Mouse (Mus musculus): ENCODE measurements around the gene Bcat1.

GRCm38 (mm10) chr6:145081721-145082120 is 5.7 kb upstream of the Bcat1 start:
- TF ChIP-seq CTCF (IDR thresholded peaks at IDR 0.05; ENCODE audit: control insufficient read depth, insufficient read depth, low read length), result no peak
- TF ChIP-seq POLR2A (IDR thresholded peaks at IDR 0.05; ENCODE audit: borderline replicate concordance, control insufficient read depth, low read depth, low read length), result no peak
